Mouse (Mus musculus): Measurements from ENCODE around the gene Olfr836.
A peak's percentile ranks its signal among the peaks of the same experiment; 100 is the strongest.

Olfr836 gene

GRCm38 (mm10) chr9:19120082-19120481 is at the start of gene Olfr836:
Olfr836 (plus strand) TSS chr9:19120382.
- DNase-seq (ENCODE audit: low read depth, low spot score) = no peak

GRCm38 (mm10) chr9:19084986-19085385 is 35.2 kb upstream of the Olfr836 start:
- DNase-seq (ENCODE audit: low read depth, low spot score) = no peak

DNA sequence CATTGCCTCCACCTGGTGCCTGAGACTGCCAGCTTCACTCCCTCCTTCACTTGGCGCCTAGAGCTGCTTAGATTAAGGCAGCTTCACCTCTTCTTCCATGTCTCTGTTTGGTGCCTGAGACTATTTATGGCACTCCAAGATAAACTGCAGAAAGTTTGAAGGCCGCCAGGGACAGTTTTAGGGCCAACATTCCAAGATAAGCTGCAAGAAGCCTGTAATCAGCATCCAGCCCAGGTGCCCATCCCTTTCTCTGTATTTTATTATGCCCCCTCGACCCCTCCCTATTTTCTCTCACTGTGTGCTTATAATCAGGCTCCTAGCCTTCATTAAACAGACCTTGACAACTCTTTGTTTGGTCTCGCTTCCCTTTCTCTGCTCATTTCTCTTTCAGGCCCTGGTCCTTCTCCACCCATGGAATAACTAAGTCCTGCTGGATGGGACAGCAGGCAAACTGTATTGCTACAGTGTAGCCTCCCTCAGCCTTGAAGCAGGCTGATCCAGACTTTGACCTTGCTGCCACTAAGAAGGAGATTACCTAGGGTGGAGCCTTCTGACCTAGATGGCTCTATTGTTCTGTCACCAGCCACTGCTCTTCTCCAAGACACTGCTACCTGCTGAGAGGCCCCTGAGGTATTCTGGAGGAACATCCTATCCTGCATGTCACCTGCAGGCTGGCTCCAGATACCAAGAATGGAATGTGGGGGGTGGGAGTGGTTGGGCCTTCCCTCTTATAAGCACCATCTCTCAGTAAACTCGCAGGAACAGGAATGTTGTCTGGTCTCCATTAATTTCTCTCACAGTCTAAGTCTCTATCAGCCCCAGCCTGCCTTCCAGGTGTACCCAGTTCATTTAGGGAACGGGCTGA is 27.1 kb upstream of the Olfr836 start:
- peak; percentile 31 for DNase-seq (ENCODE audit: low read depth, low spot score)

DNA sequence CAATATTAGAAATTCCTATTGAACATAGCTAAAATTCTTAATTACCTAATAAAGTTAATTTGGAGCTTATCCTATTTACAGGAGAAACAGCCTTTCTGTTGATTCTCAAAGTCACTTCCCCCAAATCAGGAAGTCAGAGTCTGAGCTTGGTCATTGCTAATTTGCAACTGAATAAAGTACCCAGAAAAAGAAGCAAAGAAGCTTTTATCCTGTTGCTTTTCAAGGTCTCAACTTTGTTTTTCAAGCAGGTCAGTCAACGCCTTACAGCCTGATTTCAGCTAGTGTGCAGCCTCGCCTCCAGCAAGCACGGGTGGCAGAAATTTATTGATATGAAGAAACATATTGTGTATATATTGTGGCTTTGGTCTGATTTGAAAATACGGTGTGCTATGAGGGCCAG is 22.9 kb upstream of the Olfr836 start:
- DNase-seq (ENCODE audit: low read depth, low spot score) = no peak

DNA sequence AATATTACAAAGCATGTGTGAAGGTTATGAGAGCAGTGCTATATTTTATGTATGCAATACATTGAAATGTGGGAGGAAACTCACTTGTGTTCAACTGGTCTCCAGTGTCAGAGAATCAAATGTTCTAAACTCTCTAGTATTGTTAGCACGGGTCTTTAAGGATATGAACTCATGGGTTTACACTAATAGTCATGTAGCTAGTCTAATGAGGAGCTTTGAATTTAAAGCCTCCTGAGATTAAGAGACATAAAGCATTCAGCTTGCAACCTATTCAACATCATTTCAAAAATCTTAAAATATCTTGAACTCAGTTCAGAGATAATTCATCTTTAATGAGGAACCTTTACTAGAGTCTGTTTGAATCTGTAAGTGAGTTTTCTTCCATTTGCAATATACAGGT is 15.8 kb downstream of the Olfr836 start, which contains the start of gene Olfr837:
Olfr837 (plus strand) TSS at position 301 of the 400 bp plus-strand sequence.
- no peak for DNase-seq (ENCODE audit: low read depth, low spot score)

Data from WW6 (cell line).